Mouse (Mus musculus) urinary bladder, adult 2 months (tissue): ENCODE data around the gene Stk25. TPM values are rescaled to one million over a fixed set of nuclear protein-coding genes. Genes with fewer than 3 reads are reported as not detected.

ENCODE experiments used
- DNase-seq: peaks from one replicate; pipeline ENCODE4 v3.0.0; 2022; ENCODE audit warnings: low spot score
- polyA plus RNA-seq: library from polyadenylated mRNA; depleted of rRNA; stranded (reverse); fragments of >200 nt; gene quantifications from 2 replicates; pipeline ENCODE4 v1.2.3, GENCODE M21; 2012; rRNA removed

Stk25 gene
- polyA plus RNA-seq, 1 experiment = 169 TPM

- DNase-seq = no peak
These were observed 51.1 kb downstream of the Stk25 start for GRCm38 (mm10) chr1:93607090-93608083.

- DNase-seq = no peak
These were observed 54.5 kb downstream of the Stk25 start for GRCm38 (mm10) chr1:93603921-93604320.

- no peak for DNase-seq
These were observed 55.5 kb downstream of the Stk25 start for GRCm38 (mm10) chr1:93602911-93603310.

- DNase-seq = no peak
These were observed 62.5 kb downstream of the Stk25 start for GRCm38 (mm10) chr1:93595916-93596315.

- no peak for DNase-seq
These were observed 64.5 kb downstream of the Stk25 start for GRCm38 (mm10) chr1:93593960-93594359.

- no peak for DNase-seq
These were observed 70.1 kb downstream of the Stk25 start for GRCm38 (mm10) chr1:93588346-93588745.

- DNase-seq = no peak
These were observed 76.9 kb downstream of the Stk25 start for GRCm38 (mm10) chr1:93581545-93581944.

- DNase-seq = no peak
These were observed 80.6 kb downstream of the Stk25 start for GRCm38 (mm10) chr1:93577861-93578260.

- DNase-seq = no peak
These were observed 81.4 kb downstream of the Stk25 start for GRCm38 (mm10) chr1:93577066-93577465.

Other genes starting within 250 kb of the Stk25 start
- gene Hdlbp, start 179.8 kb downstream of the Stk25 start, polyA plus RNA-seq = 134 and 137 TPM in 2 replicates
- gene Farp2, start 146.6 kb downstream of the Stk25 start, polyA plus RNA-seq = 4.9 and 5.3 TPM in 2 replicates
- 51.8 and 52.5 TPM in 2 replicates for gene Bok, start 27.0 kb upstream of the Stk25 start, polyA plus RNA-seq
- gene Atg4b, start 92.8 kb upstream of the Stk25 start, polyA plus RNA-seq = 49.8 and 52.4 TPM in 2 replicates
- 39.9 and 43.8 TPM in 2 replicates for gene Thap4, start 96.2 kb upstream of the Stk25 start, polyA plus RNA-seq
- 79.3 and 111 TPM in 2 replicates for gene Dtymk, start 143.3 kb upstream of the Stk25 start, polyA plus RNA-seq
- gene Ing5, start 145.3 kb upstream of the Stk25 start, polyA plus RNA-seq = 12.4 and 14.2 TPM in 2 replicates
- 20.8 and 23.3 TPM in 2 replicates for gene D2hgdh, start 166.2 kb upstream of the Stk25 start, polyA plus RNA-seq
- 0.16 and 0.32 TPM in 2 replicates for gene Gal3st2, start 202.6 kb upstream of the Stk25 start, polyA plus RNA-seq